Mouse (Mus musculus) megakaryocyte, embryonic 14.5 days (primary cell): ENCODE measurements around the gene Cdk6. TPM values are rescaled to one million over a fixed set of nuclear protein-coding genes. Genes with fewer than 3 reads are reported as not detected.
"Not testable (repeated sequence)": the region's sequence is repeated elsewhere in the genome, so short reads cannot be mapped to it uniquely, and the experiment has no call there.

Experiments used
- H3K27me3 ChIP-seq: replicated peaks from 2 replicates; pipeline ENCODE3; 2012; ENCODE audit warnings: inconsistent platforms
- H3K36me3 ChIP-seq: replicated peaks from 2 replicates; pipeline ENCODE3; 2012; ENCODE audit warnings: low read length, inconsistent platforms, mixed read lengths
- H3K4me1 ChIP-seq: 2 replicates; pipeline ENCODE4 v1.6.1; 2012; ENCODE audit warnings: inconsistent platforms
- H3K4me3 ChIP-seq: replicated peaks from 2 replicates; pipeline ENCODE3; 2012; ENCODE audit warnings: moderate library complexity, mild to moderate bottlenecking, inconsistent platforms
- H3K9me3 ChIP-seq: 2 replicates; pipeline ENCODE4 v1.6.1; 2012; ENCODE audit warnings: inconsistent platforms
- FLI1 ChIP-seq: IDR thresholded peaks from 2 replicates; pipeline ENCODE4 v1.6.1; 2012; ENCODE audit warnings: low read length, inconsistent platforms, mixed read lengths
- GATA1 ChIP-seq: IDR thresholded peaks from 3 replicates; pipeline ENCODE4 v1.6.1; 2012; ENCODE audit warnings: mixed read lengths, low read length, inconsistent platforms, borderline replicate concordance
- polyA plus RNA-seq: library from polyadenylated mRNA; stranded (reverse); fragments of >175 nt; gene quantifications from 2 replicates; pipeline ENCODE4 v1.2.3, GENCODE M21; 2012; ENCODE audit warnings: low replicate concordance; ENCODE audit not compliant: insufficient read depth

Cdk6 gene
- polyA plus RNA-seq = 6.8 and 9.5 TPM in 2 replicates

DNA sequence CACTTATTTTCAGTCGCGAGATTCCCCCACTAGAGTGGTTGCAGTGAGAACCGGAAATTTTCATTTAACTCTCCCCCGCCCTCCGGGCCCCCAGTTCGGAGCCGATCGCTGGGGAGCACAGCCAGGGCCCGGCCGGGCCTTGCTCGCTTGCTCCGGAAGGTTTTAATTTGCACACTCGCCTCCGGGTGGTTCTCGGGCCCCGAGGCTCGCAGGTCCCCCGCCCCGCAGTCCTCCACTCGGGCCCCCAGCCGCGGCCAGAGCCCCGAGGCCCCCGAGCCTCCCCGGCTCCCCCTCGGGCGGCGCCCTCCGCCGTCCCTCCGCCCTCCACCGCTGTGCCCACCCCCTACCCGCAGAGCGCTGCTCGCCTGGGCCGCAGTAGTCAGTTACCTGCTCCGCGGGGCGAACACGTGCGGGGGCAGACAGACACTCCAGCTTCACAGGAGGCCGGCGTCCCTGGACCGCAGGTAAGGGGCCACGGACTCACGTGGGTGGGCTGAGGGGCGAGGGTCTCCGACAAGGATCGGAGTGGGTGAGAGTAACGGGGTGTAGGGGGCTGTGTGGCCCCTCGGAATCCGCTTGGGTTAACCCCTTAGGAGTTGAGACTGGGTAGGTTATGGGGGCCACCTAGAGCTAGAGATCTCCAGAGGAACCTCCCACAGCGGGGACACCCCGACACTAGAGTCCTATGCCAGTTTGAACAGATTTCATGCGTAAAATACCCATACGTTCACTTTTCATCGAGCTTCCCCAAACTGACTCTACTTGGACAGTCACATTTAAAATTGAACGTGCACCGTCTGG, at the start of gene Cdk6:
TSS of gene Cdk6 (plus strand) at position 375 of the 801 bp plus-strand sequence.
- TF ChIP-seq FLI1 (no peak), GATA1 (no peak)

DNA sequence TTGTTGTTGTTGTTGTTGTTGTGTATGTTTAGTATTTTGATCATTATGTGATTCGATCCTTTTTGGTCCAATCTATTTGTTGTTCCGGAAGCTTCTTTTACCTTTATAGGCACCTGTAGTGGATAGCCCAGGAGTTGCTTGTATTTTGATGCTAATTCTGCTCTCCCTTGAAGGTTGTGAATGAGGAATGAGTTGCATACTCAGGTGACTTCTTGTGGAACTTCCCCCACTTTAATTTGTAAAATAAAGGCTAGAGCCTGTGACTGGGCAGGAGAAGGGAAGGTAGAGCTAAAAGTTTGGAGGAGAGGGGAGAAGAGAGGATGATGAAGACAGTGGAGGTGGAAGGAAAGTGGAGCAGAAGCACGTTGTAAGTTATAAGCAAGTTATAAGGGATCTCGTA, 47.6 kb upstream of the Cdk6 start:
- TF ChIP-seq GATA1 = no peak
- TF ChIP-seq FLI1 = no peak

More for the DNA sequence above, at the start of gene Cdk6:
- Histone ChIP-seq H3K36me3 (no peaks in the 10 kb centered on the region), H3K27me3 (no peaks in the 10 kb centered on the region), H3K4me3 (peak within 1 kb of the TSS; percentile 97), H3K4me1 (peaks cover 3% of the 10 kb centered on the region; the same call in 1 of the 2 replicates), H3K9me3 (no peaks in the 10 kb centered on the region)

DNA sequence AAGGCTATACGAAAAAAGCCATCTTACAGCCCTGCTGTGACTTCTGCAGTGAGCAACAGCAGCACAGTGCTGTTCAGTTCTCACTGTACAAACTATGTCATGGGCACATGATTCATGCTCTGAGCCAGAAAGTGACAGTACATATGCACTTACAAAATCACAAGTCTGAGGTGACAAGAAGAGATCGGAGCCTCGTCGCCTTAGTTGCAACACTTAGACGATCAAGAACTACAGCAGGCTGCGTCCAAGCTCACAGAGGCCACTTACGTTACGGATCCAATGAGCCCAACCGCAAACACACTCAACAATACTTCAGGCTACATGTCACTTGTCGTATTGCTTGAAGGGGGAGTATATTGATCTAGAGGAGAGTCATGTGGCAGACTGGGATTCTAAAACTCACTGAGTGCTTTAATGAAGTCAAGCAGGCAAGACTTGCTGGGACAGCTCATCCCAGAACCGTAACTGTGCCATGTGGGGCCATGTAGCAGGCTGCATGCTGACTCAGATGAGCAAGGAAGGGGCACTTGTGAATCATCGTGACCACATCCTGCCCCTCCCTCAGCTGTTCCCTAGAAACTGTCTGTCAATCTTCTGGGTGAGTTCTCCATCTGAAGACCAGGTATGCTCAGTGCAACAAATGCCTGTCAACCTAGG, 40.4 kb upstream of the Cdk6 start:
- H3K9me3 ChIP-seq = no peaks in the 10 kb centered on the region

More for the DNA sequence above, 47.6 kb upstream of the Cdk6 start:
- Histone ChIP-seq H3K9me3 (no peaks in the 10 kb centered on the region), H3K4me1 (peaks cover 6% of the 10 kb centered on the region), H3K36me3 (no peaks in the 10 kb centered on the region), H3K27me3 (no peaks in the 10 kb centered on the region), H3K4me3 (no peak overlapping the region)

DNA sequence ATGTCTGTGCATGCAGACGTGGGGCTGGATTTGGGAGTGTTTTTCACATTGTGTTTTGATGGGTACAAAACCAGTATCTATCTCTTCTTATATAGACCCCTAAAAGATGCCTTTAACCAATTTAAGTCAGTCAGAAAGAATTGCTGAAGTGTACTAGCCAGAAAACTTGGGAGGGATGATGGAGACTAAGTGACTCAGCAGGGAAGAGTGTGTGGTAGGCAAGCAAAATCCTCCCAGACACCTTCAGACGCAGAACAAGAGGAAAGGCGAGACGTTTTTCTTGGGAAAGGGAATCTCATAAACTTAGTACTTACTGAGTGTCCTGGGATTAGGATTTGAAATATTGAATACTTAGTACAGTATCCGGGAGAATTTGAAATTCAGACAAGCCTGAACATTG, 39.8 kb upstream of the Cdk6 start:
- TF ChIP-seq GATA1 (no peak), FLI1 (no peak)
- H3K9me3 ChIP-seq = no peaks in the 10 kb centered on the region
- H3K36me3 ChIP-seq = no peaks in the 10 kb centered on the region
- no peaks in the 10 kb centered on the region for H3K27me3 ChIP-seq
- H3K4me1 ChIP-seq = peaks cover 50% of the 10 kb centered on the region
- peak overlapping the region; percentile 82 for H3K4me3 ChIP-seq

More for the DNA sequence above, 40.4 kb upstream of the Cdk6 start:
- H3K36me3 ChIP-seq = no peaks in the 10 kb centered on the region
- H3K4me3 ChIP-seq = peak overlapping the region; percentile 82
- TF ChIP-seq FLI1 (no peak), GATA1 (no peak)
- H3K4me1 ChIP-seq = peaks cover 46% of the 10 kb centered on the region
- no peaks in the 10 kb centered on the region for H3K27me3 ChIP-seq

DNA sequence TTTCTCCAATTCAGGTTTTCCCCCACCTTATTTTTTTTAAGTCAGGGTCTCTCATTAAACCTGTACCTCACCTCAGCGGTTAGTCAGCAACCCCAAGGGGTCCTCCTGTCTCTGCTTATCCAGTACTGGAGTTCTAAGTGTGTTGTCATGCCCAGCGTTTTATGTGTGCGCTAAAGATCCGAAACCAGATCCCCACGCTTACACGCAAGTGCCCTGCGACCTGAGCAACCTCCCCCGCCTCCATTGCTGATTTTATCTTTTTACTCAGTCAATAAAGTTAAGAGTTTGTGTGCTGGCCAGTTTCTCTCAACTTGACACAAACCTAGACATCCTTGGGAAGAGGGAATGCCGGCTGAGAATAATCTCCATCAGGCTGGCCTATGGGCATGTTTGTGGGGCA, 37.4 kb upstream of the Cdk6 start:
- TF ChIP-seq FLI1 (no peak), GATA1 (no peak)
- Histone ChIP-seq H3K36me3 (no peaks in the 10 kb centered on the region), H3K4me3 (no peak overlapping the region), H3K9me3 (no peaks in the 10 kb centered on the region), H3K4me1 (peaks cover 52% of the 10 kb centered on the region), H3K27me3 (no peaks in the 10 kb centered on the region)

DNA sequence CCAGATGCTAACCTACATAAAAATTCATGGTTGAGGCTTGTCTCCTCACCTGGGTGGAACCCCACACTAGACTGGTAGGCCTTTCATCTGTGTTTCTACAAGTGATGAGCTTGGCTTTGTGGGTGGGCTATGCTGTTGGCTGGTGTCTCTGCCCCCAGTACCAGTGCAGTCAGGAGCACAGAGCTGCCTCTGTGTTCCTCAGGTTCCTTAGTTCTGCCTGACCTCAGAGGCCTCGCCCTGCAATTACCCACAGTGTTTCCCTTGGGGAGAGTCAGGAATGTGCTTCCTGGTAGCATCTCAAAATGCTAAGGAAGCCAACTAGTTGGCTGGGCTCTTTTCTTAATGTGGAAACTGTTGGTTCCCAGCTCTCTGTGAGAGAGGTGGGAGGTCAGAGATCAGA, 35.1 kb upstream of the Cdk6 start:
- TF ChIP-seq FLI1 = no peak
- TF ChIP-seq GATA1 = no peak
- Histone ChIP-seq H3K36me3 (no peaks in the 10 kb centered on the region), H3K9me3 (no peaks in the 10 kb centered on the region), H3K4me3 (no peak overlapping the region), H3K4me1 (peaks cover 45% of the 10 kb centered on the region), H3K27me3 (no peaks in the 10 kb centered on the region)

DNA sequence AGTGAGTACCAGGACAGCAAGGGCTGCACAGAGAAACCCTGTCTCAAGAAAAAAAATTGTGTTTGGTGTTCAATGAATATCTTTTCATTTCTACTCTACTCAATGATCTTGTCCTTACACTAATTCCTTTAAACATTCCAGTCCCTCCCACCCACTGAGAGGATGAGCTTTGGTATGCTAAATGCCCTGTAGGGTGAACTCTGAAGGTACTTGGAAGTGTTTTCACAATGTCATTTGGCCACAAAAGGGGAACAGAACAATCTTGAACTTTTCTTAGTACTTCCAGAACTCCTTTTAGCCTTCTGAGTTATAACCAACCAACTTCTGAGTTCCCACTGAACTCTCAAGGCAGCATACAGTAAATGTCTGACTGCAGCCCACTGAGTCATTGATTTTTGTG, 32.2 kb upstream of the Cdk6 start:
- Histone ChIP-seq H3K4me1 (peaks cover 27% of the 10 kb centered on the region), H3K9me3 (no peaks in the 10 kb centered on the region), H3K36me3 (no peaks in the 10 kb centered on the region), H3K27me3 (no peaks in the 10 kb centered on the region), H3K4me3 (no peak overlapping the region)
- TF ChIP-seq GATA1 (no peak), FLI1 (no peak)

DNA sequence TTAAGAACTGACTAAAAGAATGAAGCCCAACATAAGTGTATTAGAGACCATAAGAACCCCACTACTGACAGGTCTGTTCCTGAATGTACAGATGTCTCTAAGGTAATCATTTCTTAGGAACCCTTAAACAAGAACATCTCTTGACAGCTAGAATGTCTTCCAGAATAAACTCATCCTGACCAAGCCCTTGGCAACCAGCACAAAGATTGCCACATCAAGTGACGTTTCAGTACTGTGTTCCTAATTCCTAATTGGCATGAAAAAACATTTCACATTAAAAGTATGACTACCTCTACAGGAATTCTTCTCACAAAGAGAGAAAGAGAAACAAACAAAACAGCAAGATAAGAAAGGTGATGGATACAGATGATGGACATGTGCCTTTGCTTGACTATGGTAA, 31.7 kb upstream of the Cdk6 start:
- TF ChIP-seq FLI1 (no peak), GATA1 (no peak)
- H3K9me3 ChIP-seq = no peaks in the 10 kb centered on the region
- H3K4me1 ChIP-seq = peaks cover 24% of the 10 kb centered on the region
- H3K4me3 ChIP-seq = no peak overlapping the region
- no peaks in the 10 kb centered on the region for H3K36me3 ChIP-seq
- H3K27me3 ChIP-seq = no peaks in the 10 kb centered on the region

DNA sequence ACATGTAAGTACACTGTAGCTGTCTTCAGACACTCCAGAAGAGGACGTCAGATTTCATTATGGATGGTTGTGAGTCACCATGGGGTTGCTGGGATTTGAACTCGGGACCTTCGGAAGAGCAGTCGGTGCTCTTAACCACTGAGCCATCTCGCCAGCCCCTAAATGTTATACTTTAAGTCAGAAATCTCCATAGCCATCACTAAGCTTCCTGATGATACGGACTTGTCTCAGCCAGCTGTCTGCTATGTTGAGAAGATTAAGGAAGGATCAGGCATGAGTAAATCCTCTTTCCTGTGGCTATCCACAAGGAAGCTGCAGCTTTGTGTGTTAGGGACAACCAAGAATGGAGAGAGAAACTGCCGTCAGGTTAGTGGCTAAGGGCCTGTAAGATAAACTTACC, 30.1 kb upstream of the Cdk6 start:
- not testable (repeated sequence) for H3K9me3 ChIP-seq, H3K4me3 ChIP-seq, H3K27me3 ChIP-seq, H3K36me3 ChIP-seq
- H3K4me1 ChIP-seq = peaks cover 13% of the 10 kb centered on the region

DNA sequence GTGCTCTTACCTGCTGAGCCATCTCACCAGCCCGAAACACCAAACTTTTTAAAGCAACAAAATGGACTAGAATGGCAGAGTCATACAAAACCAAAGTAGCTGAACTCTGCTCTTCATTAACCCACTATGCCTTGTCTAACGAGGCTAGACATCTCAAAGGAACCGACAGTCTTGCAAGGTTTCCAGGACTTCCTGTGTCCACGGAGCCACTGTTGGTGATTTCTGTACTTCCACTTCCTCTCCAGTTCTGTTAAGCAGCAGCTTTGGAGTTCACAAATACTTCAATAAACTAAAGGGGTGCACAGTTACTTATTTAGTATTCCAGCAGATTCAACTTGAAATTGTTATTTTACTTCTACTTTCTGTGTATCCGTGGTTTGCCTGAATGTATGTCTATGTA, 23.6 kb upstream of the Cdk6 start:
- H3K27me3 ChIP-seq, H3K4me1 ChIP-seq, H3K4me3 ChIP-seq, H3K9me3 ChIP-seq, H3K36me3 ChIP-seq: not testable (repeated sequence)
